Mouse (Mus musculus) neural tube, embryonic 14.5 days (tissue): Measurements from ENCODE around the gene Elavl2. TPM values are rescaled to one million over a fixed set of nuclear protein-coding genes. Genes with fewer than 3 reads are reported as not detected.
"Not testable (repeated sequence)": the region's sequence is repeated elsewhere in the genome, so short reads cannot be mapped to it uniquely, and the experiment has no call there.

Experiments
- ATAC-seq: fragments of 200-750 bp; cut with Nextera tagmentation; 2 replicates; pipeline ENCODE4 v1.8.0; 2017; ENCODE audit warnings: low read depth, mild to moderate bottlenecking, moderate TSS enrichment, moderate library complexity
- H3K27ac ChIP-seq: fragments of 300-500 bp; sonication (generic); 2 replicates; pipeline ENCODE4 v1.5.1; 2014; ENCODE audit warnings: low read depth, mild to moderate bottlenecking, control low read depth, low read length, moderate library complexity, mixed read lengths
- H3K27me3 ChIP-seq: fragments of 300-500 bp; sonication (generic); 2 replicates; pipeline ENCODE4 v1.6.1; 2014; ENCODE audit warnings: low read length; ENCODE audit not compliant: control insufficient read depth, insufficient read depth
- H3K36me3 ChIP-seq: fragments of 300-500 bp; sonication (generic); 2 replicates; pipeline ENCODE4 v1.6.1; 2014; ENCODE audit warnings: low read length, mixed read lengths; ENCODE audit not compliant: control insufficient read depth, insufficient read depth
- H3K4me1 ChIP-seq: fragments of 300-500 bp; sonication (generic); 2 replicates; pipeline ENCODE4 v1.6.1; 2014; ENCODE audit warnings: low read length; ENCODE audit not compliant: control insufficient read depth, insufficient read depth
- H3K4me2 ChIP-seq: fragments of 300-500 bp; sonication (generic); 2 replicates; pipeline ENCODE4 v1.6.1; 2014; ENCODE audit warnings: mild to moderate bottlenecking, low read depth, low read length, control low read depth
- H3K4me3 ChIP-seq: fragments of 300-500 bp; sonication (generic); 2 replicates; pipeline ENCODE4 v1.5.1; 2014; ENCODE audit warnings: low read depth, low read length, control low read depth, mixed read lengths
- H3K9ac ChIP-seq: fragments of 300-500 bp; sonication (generic); replicated peaks from 2 replicates; pipeline ENCODE4 v1.6.1; 2014; ENCODE audit warnings: low read depth, mild to moderate bottlenecking, control low read depth, low read length, mixed read lengths
- H3K9me3 ChIP-seq: fragments of 300-500 bp; sonication (generic); 2 replicates; pipeline ENCODE4 v1.6.1; 2016; ENCODE audit warnings: low read length; ENCODE audit not compliant: control insufficient read depth
- WGBS: fragments of 180-500 bp; shearing (Covaris S2); extraction: QIAGEN DNeasy Blood & Tissue Kit; methylation state at CpG from one replicate; pipeline ENCODE4 v1.1.7; 2014; 5-methylcytosine and 5-hydroxymethylcytosine counted together
- polyA plus RNA-seq: library from polyadenylated mRNA; unstranded; fragments of >200 nt; fragmentation: Nextera tagmentation; extraction: Ambion mirVana; gene quantifications from 2 replicates; pipeline ENCODE4 v1.2.1, GENCODE M21; 2014

The Elavl2 gene
- polyA plus RNA-seq, 1 experiment from 2014 or later: 172 TPM

DNA sequence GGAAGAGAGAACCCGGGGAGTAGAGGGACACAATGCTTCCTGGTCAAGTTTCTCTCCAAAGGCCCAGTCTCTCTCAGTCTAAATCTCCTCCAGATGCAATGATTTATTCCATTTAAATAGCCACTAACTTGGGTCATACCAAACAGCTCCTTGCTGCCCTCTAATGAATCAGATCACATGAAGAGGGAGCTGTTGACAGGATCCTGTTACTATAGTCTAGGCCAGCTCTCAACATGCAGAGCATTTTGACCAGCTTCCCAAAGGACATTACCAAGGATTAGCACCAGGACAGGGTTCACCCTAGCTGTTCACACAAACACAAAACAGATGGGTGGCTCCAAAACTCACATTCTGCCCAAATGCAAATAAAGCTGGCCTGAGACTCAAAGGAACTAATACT lies 111.4 kb downstream of the Elavl2 start:
- WGBS: 76% methylated on average over 1 of the region's 1 CpGs
- H3K27me3 ChIP-seq: no peaks in the 10 kb centered on the region
- no peaks in the 10 kb centered on the region for H3K9me3 ChIP-seq
- no peak for ATAC-seq
- no peaks in the 10 kb centered on the region for H3K4me1 ChIP-seq
- H3K4me3 ChIP-seq: no peak overlapping the region
- H3K27ac ChIP-seq: no peak overlapping the region
- H3K36me3 ChIP-seq: no peaks in the 10 kb centered on the region
- no peak overlapping the region for H3K9ac ChIP-seq
- no peak overlapping the region for H3K4me2 ChIP-seq

DNA sequence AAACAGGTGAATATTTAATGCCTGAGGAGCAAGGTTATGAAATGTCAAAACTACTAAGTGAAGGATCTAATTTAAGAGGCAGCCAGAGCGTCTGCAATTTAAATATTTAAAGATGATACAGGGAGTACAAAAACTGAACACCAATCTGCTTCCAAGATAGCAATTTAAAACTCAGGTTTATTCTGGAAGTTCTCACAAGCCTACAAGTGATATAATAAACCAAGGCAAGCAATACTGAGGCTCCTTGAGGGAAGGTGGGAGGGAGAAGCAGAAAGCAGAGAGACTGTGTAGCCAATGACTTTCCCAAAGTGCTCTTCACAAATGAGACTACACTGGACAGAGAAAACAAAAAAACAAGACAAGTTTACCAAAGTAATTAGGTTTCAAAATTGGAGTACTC lies 132.2 kb downstream of the Elavl2 start:
- no peaks in the 10 kb centered on the region for H3K27me3 ChIP-seq
- no peak overlapping the region for H3K27ac ChIP-seq
- H3K4me2 ChIP-seq: no peak overlapping the region
- H3K9ac ChIP-seq: no peak overlapping the region
- WGBS: 92% methylated on average over 1 of the region's 1 CpGs
- H3K9me3 ChIP-seq: no peaks in the 10 kb centered on the region
- H3K4me3 ChIP-seq: no peak overlapping the region
- H3K4me1 ChIP-seq: no peaks in the 10 kb centered on the region
- H3K36me3 ChIP-seq: no peaks in the 10 kb centered on the region
- no peak for ATAC-seq

DNA sequence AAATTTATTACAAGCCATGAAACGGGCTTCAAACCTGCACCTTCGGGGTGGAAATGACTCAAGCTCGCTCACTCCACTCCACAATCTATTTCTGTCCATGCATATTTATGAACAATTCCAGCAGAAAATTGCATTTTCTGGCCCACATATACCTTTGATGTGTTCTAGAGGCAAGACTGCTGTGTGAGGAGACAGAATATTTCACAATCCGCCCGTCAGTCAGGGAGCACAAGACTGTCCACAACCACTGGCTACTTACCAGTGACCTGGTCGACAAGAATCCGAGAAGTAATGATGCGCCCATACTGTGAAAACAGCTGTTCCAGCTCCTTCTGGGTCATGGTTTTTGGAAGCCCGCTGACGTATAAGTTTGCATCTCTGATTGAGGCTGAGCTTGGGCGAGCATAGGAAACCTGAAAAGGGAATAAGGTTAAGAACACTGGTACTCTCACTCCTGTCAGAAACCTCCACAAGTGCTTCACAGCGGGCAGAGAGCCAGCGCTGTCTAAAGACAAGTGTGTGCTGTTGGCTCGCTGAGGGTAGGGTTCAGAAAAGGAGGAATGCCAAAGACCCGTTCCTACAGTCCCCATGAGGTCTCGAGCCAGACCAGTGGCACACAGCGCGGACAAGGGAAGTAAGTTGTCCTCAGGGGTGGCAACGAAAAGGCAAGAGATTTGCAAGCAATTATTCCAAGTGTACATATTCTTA lies 136.7 kb downstream of the Elavl2 start:
- no peak overlapping the region for H3K4me3 ChIP-seq
- peaks cover 5% of the 10 kb centered on the region; the same call in 1 of the 2 replicates for H3K36me3 ChIP-seq
- 88% methylated on average over 19 of the region's 19 CpGs for WGBS
- H3K4me2 ChIP-seq: no peak overlapping the region
- H3K9me3 ChIP-seq: no peaks in the 10 kb centered on the region
- H3K4me1 ChIP-seq: no peaks in the 10 kb centered on the region
- H3K9ac ChIP-seq: no peak overlapping the region
- no peak overlapping the region for H3K27ac ChIP-seq
- H3K27me3 ChIP-seq: no peaks in the 10 kb centered on the region
- ATAC-seq: peak; percentile 16; the same call in 1 of the 2 replicates

GRCm38 (mm10) chr4:91262839-91263238 lies 137.7 kb downstream of the Elavl2 start:
- ATAC-seq: no peak
- H3K9ac ChIP-seq: no peak overlapping the region

GRCm38 (mm10) chr4:91260622-91261021 lies 140.0 kb downstream of the Elavl2 start:
- Histone ChIP-seq H3K27me3 (no peaks in the 10 kb centered on the region), H3K36me3 (peaks cover 5% of the 10 kb centered on the region; the same call in 1 of the 2 replicates), H3K4me3 (no peak overlapping the region), H3K9me3 (no peaks in the 10 kb centered on the region), H3K4me1 (no peaks in the 10 kb centered on the region), H3K27ac (no peak overlapping the region), H3K9ac (no peak overlapping the region), H3K4me2 (no peak overlapping the region)
- WGBS: 95% methylated on average over 4 of the region's 4 CpGs
- no peak for ATAC-seq

More at GRCm38 (mm10) chr4:91262839-91263238, 137.7 kb downstream of the Elavl2 start:
- peaks cover 5% of the 10 kb centered on the region; the same call in 1 of the 2 replicates for H3K36me3 ChIP-seq
- 89% methylated on average over 8 of the region's 8 CpGs for WGBS
- H3K4me1 ChIP-seq: no peaks in the 10 kb centered on the region
- no peak overlapping the region for H3K4me3 ChIP-seq
- H3K27me3 ChIP-seq: no peaks in the 10 kb centered on the region
- no peaks in the 10 kb centered on the region for H3K9me3 ChIP-seq
- H3K27ac ChIP-seq: no peak overlapping the region
- no peak overlapping the region for H3K4me2 ChIP-seq

GRCm38 (mm10) chr4:91248650-91249049 lies 151.9 kb downstream of the Elavl2 start:
- Histone ChIP-seq H3K36me3 (0 out of 2 replicates have a peak, but pooled peaks cover 4% of the 10 kb centered on the region), H3K4me3 (no peak overlapping the region), H3K4me1 (no peaks in the 10 kb centered on the region), H3K27ac (no peak overlapping the region), H3K27me3 (no peaks in the 10 kb centered on the region), H3K9ac (no peak overlapping the region), H3K9me3 (no peaks in the 10 kb centered on the region), H3K4me2 (no peak overlapping the region)
- ATAC-seq: no peak
- WGBS: 82% methylated on average over 1 of the region's 1 CpGs

DNA sequence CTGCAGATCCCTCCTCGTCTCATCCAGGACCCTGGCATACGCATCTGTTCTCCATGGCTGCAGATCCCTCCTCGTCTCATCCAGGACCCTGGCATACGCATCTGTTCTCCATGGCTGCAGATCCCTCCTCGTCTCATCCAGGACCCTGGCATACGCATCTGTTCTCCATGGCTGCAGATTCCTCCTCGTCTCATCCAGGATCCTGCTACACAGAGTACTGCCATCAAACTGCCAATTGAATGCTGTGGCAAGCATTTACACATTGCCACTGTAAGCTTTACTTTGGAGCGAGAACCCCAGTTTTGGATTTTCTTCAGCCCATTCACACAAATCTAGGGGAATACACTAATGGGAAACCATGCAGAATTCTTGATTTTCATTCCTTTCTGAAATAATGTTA lies 155.4 kb downstream of the Elavl2 start:
- not testable (repeated sequence) for H3K27me3 ChIP-seq, H3K27ac ChIP-seq, H3K9ac ChIP-seq, H3K36me3 ChIP-seq, H3K9me3 ChIP-seq, H3K4me2 ChIP-seq, H3K4me1 ChIP-seq, H3K4me3 ChIP-seq, ATAC-seq
- 83% methylated on average over 4 of the region's 8 CpGs for WGBS

GRCm38 (mm10) chr4:91244554-91244953 lies 156.0 kb downstream of the Elavl2 start:
- H3K9ac ChIP-seq: no peak overlapping the region
- H3K27ac ChIP-seq: no peak overlapping the region
- no peaks in the 10 kb centered on the region for H3K36me3 ChIP-seq
- WGBS: 87% methylated on average over 9 of the region's 9 CpGs
- H3K4me3 ChIP-seq: no peak overlapping the region
- no peaks in the 10 kb centered on the region for H3K9me3 ChIP-seq
- no peaks in the 10 kb centered on the region for H3K27me3 ChIP-seq
- no peak for ATAC-seq
- no peaks in the 10 kb centered on the region for H3K4me1 ChIP-seq
- no peak overlapping the region for H3K4me2 ChIP-seq

DNA sequence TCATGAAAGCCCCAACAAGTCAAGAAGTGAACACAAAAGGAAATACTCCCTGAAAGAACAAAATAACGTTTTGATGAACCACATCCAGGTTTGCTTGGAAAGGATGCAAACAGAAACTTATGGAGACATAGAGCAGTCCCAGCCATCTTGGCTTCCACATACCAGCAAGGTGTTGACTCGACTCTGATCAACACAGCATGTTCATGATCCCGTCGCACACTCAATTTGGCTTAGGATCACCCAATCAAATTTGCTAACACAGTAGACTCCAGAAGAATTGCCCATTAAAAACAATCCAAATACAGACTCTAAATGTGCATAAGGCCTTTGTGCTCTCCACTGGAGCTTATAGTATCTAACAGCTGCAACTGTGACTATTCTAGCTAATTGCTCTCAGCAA lies 156.7 kb downstream of the Elavl2 start:
- H3K4me2 ChIP-seq: no peak overlapping the region
- no peaks in the 10 kb centered on the region for H3K27me3 ChIP-seq
- no peaks in the 10 kb centered on the region for H3K4me1 ChIP-seq
- ATAC-seq: no peak
- H3K9ac ChIP-seq: no peak overlapping the region
- 87% methylated on average over 4 of the region's 4 CpGs for WGBS
- H3K36me3 ChIP-seq: no peaks in the 10 kb centered on the region
- H3K27ac ChIP-seq: no peak overlapping the region
- H3K4me3 ChIP-seq: no peak overlapping the region
- H3K9me3 ChIP-seq: no peaks in the 10 kb centered on the region
